Mouse (Mus musculus) lung, postnatal 0 days (tissue): ENCODE results near the gene Myh14.

Experiments
- CTCF ChIP-seq: IDR thresholded peaks from 2 replicates; pipeline ENCODE4 v1.5.1; 2016; ENCODE audit warnings: antibody characterized with exemption, mild to moderate bottlenecking
- EP300 ChIP-seq: IDR thresholded peaks from 2 replicates; pipeline ENCODE4 v1.6.1; 2016; ENCODE audit warnings: antibody characterized with exemption, mild to moderate bottlenecking, control low read depth

DNA sequence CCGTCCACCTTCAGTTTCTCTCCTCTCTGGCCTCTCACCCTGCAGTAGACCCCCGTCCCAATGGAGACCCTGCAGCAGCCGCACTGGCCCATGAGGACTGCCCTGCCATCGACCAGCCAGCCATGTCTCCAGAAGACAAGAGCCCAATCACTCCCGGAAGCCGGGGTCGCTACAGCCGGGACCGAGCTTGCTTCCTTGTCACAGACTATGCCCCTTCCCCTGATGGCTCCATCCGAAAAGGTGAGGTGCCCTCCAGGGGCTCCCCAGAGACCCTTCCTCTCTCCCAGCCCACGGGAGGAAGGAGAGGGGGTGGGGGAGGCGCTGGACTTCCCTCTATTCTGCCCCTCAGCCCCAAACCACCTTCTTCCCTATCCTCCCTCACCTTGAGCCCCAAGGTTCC lies 72.3 kb downstream of the Myh14 start:
- TF ChIP-seq CTCF = no peak
- no peak for TF ChIP-seq EP300
